Mouse (Mus musculus) hindbrain, embryonic 12.5 days (tissue): ENCODE data around the gene Sh3bgrl2. TPM values are rescaled to one million over a fixed set of nuclear protein-coding genes. Genes with fewer than 3 reads are reported as not detected.
A peak's percentile ranks its signal among the peaks of the same experiment; 100 is the strongest.

ENCODE experiments used
- ATAC-seq: fragments of 200-750 bp; cut with Nextera tagmentation; 2 replicates; pipeline ENCODE4 v1.8.0; 2017; ENCODE audit warnings: moderate TSS enrichment; ENCODE audit not compliant: low FRiP score
- H3K27ac ChIP-seq: fragments of 300-500 bp; sonication (generic); 2 replicates; pipeline ENCODE4 v1.5.1; 2016; ENCODE audit warnings: mild to moderate bottlenecking
- H3K27me3 ChIP-seq: fragments of 300-500 bp; sonication (generic); 2 replicates; pipeline ENCODE4 v1.6.1; 2016; ENCODE audit warnings: mild to moderate bottlenecking
- H3K36me3 ChIP-seq: fragments of 300-500 bp; sonication (generic); 2 replicates; pipeline ENCODE4 v1.6.1; 2016; ENCODE audit warnings: mild to moderate bottlenecking
- H3K4me1 ChIP-seq: fragments of 300-500 bp; sonication (generic); 2 replicates; pipeline ENCODE4 v1.6.1; 2016
- H3K4me2 ChIP-seq: fragments of 300-500 bp; sonication (generic); replicated peaks from 2 replicates; pipeline ENCODE4 v1.6.1; 2016; ENCODE audit warnings: mild to moderate bottlenecking
- H3K4me3 ChIP-seq: fragments of 300-500 bp; sonication (generic); 2 replicates; pipeline ENCODE4 v1.5.1; 2016; ENCODE audit warnings: mild to moderate bottlenecking
- H3K9ac ChIP-seq: fragments of 300-500 bp; sonication (generic); 2 replicates; pipeline ENCODE4 v1.6.1; 2016; ENCODE audit warnings: mild to moderate bottlenecking, moderate library complexity
- H3K9me3 ChIP-seq: fragments of 300-500 bp; sonication (generic); replicated peaks from 2 replicates; pipeline ENCODE4 v1.6.1; 2016; ENCODE audit warnings: mild to moderate bottlenecking
- WGBS: fragments of 180-500 bp; shearing (Covaris S2); methylation state at CpG from one replicate; pipeline ENCODE4 v1.1.7; 2016; 5-methylcytosine and 5-hydroxymethylcytosine counted together
- polyA plus RNA-seq: library from polyadenylated mRNA; unstranded; fragments of >200 nt; fragmentation: Nextera tagmentation; extraction: Ambion mirVana; gene quantifications from 2 replicates; pipeline ENCODE4 v1.2.1, GENCODE M21; 2016

Sh3bgrl2 gene
- polyA plus RNA-seq, 1 experiment from 2014 or later = 8.1 TPM

DNA sequence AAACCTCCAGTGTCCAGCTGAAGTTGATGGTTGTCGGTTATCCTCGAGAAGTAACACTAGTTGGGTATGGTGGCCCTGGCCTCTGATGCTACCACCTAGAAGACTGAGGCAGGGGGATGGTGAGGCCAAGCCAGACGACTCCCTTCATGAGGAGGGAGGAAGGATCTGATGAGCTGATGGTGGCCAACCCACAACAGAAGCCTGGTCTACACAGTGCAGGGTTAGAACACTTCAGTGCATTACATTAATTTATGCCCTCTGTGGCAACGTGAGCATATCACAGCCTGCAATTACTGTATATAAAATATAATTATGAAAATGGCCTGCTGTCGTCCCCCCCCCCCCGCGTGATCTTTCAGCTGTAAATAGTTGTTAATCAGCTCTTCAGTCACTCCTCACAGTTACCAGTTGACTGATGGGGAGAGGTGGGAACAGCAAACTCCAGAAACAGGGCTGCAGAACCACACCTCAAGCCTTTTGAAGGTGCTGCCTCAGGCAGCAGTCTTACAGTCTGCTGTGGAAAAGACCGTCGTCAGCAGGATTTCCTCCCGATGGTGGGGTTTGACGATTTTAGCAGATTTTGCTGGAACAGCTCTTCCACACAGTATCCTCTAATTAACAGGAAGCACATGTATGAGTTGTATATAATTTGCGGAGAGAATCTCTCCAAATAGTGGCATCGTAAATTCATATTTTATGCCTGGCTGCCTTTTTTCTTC lies 17.0 kb downstream of the Sh3bgrl2 start:
- no peaks in the 10 kb centered on the region for H3K9me3 ChIP-seq
- ATAC-seq = no peak
- no peak overlapping the region for H3K9ac ChIP-seq
- H3K27ac ChIP-seq = no peak overlapping the region
- no peaks in the 10 kb centered on the region for H3K36me3 ChIP-seq
- WGBS = 80% methylated on average over 13 of the region's 13 CpGs
- H3K27me3 ChIP-seq = no peaks in the 10 kb centered on the region
- 0 out of 2 replicates have a peak, but pooled peaks cover 5% of the 10 kb centered on the region for H3K4me1 ChIP-seq
- H3K4me2 ChIP-seq = no peak overlapping the region
- no peak overlapping the region for H3K4me3 ChIP-seq

DNA sequence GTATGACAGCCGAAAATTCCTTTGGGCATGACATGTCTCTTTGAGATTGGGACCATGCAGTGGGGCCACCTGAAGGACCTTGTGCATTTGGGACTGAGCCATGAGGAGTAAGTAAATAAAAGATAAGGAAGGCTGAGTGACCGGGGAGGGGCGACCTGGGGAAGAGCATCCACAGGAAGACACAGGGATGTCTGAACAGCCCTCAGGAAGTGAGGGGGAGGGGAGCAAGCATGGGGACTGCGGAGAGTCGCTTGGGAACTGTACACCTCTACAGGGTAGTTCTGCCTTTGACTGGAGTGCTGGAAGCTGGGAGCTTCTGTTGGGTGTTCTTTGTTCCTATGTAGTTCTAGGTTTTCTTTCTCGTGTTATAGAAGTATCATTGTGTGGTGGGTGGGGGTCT lies 18.0 kb downstream of the Sh3bgrl2 start:
- no peak overlapping the region for H3K9ac ChIP-seq
- H3K4me1 ChIP-seq = peaks cover 7% of the 10 kb centered on the region; the same call in 1 of the 2 replicates
- H3K36me3 ChIP-seq = no peaks in the 10 kb centered on the region
- no peak for ATAC-seq
- H3K27ac ChIP-seq = no peak overlapping the region
- no peak overlapping the region for H3K4me3 ChIP-seq
- no peaks in the 10 kb centered on the region for H3K9me3 ChIP-seq
- 82% methylated on average over 6 of the region's 6 CpGs for WGBS
- no peak overlapping the region for H3K4me2 ChIP-seq
- H3K27me3 ChIP-seq = no peaks in the 10 kb centered on the region

DNA sequence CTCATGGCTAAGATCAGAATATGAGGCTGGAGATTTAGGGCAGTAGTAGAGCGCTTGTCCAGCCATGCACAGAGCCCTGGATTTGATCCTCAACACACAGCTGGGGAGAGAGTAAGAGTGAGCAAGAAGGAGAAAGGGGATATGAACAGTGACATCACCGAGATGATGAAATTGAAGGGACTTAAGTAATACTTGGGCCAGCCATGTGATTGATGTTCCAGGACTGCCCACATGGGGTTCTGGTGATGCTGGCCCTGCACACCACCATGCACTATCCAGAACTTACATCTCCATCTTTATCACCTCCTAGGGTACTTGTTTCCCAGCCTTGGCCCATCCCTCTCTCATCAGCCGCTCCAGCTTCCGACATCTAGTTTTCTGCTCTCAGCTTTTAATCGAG lies 20.0 kb downstream of the Sh3bgrl2 start:
- Histone ChIP-seq H3K27ac (no peak overlapping the region), H3K4me3 (no peak overlapping the region), H3K36me3 (no peaks in the 10 kb centered on the region), H3K4me1 (peaks cover 12% of the 10 kb centered on the region), H3K9me3 (no peaks in the 10 kb centered on the region), H3K27me3 (no peaks in the 10 kb centered on the region), H3K9ac (no peak overlapping the region), H3K4me2 (no peak overlapping the region)
- ATAC-seq = no peak
- WGBS = 93% methylated on average over 5 of the region's 5 CpGs

DNA sequence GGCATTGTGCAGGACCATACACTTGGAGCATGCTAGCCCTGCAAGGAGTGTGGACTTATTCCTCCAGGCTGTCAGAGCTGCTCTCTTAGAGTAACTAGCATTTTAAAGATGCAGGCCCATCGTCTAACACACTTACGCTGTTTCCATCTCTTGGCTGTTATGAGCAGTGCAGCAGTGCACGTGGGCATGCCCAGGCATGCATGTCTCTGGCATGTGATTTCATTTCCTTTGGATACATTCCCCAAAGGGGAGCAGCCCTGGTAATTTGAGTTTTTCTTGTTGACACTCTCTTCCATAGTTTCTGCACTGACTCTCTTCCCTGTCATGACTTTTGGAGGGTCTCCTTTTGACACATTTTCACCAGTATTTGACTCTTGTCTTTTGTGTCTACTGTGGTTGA lies 20.8 kb downstream of the Sh3bgrl2 start:
- no peak for ATAC-seq
- Histone ChIP-seq H3K27ac (no peak overlapping the region), H3K36me3 (no peaks in the 10 kb centered on the region), H3K4me2 (no peak overlapping the region), H3K4me1 (peaks cover 12% of the 10 kb centered on the region), H3K27me3 (no peaks in the 10 kb centered on the region), H3K9me3 (no peaks in the 10 kb centered on the region), H3K4me3 (no peak overlapping the region), H3K9ac (no peak overlapping the region)
- WGBS = 85% methylated on average over 3 of the region's 3 CpGs

GRCm38 (mm10) chr9:83569898-83570297 lies 21.8 kb downstream of the Sh3bgrl2 start:
- H3K9me3 ChIP-seq = no peaks in the 10 kb centered on the region
- no peak overlapping the region for H3K4me3 ChIP-seq
- peaks cover 7% of the 10 kb centered on the region for H3K4me1 ChIP-seq
- no peak for ATAC-seq
- H3K27me3 ChIP-seq = no peaks in the 10 kb centered on the region
- no peak overlapping the region for H3K27ac ChIP-seq
- no peak overlapping the region for H3K9ac ChIP-seq
- 67% methylated on average over 7 of the region's 7 CpGs for WGBS
- H3K4me2 ChIP-seq = no peak overlapping the region
- H3K36me3 ChIP-seq = no peaks in the 10 kb centered on the region

DNA sequence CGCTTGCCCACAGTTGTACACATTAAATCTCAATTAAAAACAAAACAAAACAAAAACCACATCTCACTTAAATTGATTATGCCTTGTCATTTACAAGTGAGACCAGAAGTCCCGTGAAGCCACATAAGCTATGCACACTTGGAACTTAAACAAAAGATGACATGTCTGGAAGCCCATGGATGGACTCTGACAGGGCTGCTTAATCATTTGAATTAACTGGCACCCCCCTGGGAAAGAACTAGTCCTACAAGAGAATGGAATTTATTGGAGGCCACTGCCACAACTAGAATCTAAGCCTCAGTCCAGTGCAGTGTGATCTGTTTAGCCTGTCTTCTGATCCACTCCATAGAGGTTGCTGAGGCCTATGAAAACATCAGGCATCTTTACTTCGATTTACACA lies 23.2 kb downstream of the Sh3bgrl2 start:
- H3K4me1 ChIP-seq = peaks cover 7% of the 10 kb centered on the region
- no peaks in the 10 kb centered on the region for H3K36me3 ChIP-seq
- WGBS = 43% methylated on average over 3 of the region's 3 CpGs
- no peak overlapping the region for H3K4me3 ChIP-seq
- ATAC-seq = peak; percentile 24
- H3K27ac ChIP-seq = no peak overlapping the region
- H3K27me3 ChIP-seq = no peaks in the 10 kb centered on the region
- H3K9me3 ChIP-seq = no peaks in the 10 kb centered on the region
- H3K4me2 ChIP-seq = no peak overlapping the region
- no peak overlapping the region for H3K9ac ChIP-seq

DNA sequence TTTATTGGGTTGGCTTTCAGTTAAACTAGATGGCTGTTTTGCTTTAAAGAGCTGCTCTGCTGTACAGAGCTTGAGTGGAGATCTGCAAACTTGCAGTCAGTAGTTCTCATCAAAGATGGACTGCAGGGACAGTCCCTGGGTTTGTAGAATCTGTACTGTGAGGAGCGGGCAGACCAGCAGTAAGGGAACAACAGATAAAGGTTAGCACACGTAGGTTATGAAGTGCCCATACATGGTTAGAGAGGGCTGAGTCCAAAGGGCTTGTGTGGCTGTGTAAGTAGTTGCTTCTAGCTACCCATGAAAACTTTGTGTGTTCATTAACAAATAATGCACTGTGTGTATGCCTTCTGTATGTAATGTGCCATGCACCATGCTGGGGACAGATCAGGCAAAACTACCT lies 24.2 kb downstream of the Sh3bgrl2 start:
- Histone ChIP-seq H3K4me1 (peaks cover 7% of the 10 kb centered on the region), H3K36me3 (no peaks in the 10 kb centered on the region), H3K9ac (no peak overlapping the region), H3K4me2 (no peak overlapping the region), H3K27me3 (no peaks in the 10 kb centered on the region), H3K4me3 (no peak overlapping the region), H3K27ac (no peak overlapping the region), H3K9me3 (no peaks in the 10 kb centered on the region)
- ATAC-seq = no peak
- 93% methylated on average over 2 of the region's 2 CpGs for whole genome bisulfite sequencing

- H3K4me3 ChIP-seq = no peak overlapping the region
- no peaks in the 10 kb centered on the region for H3K27me3 ChIP-seq
- H3K36me3 ChIP-seq = no peaks in the 10 kb centered on the region
- no peaks in the 10 kb centered on the region for H3K9me3 ChIP-seq
- H3K4me2 ChIP-seq = no peak overlapping the region
- 63% methylated on average over 2 of the region's 2 CpGs for WGBS
- H3K9ac ChIP-seq = no peak overlapping the region
- no peak overlapping the region for H3K27ac ChIP-seq
- peaks cover 7% of the 10 kb centered on the region for H3K4me1 ChIP-seq
- ATAC-seq = no peak
Measured at GRCm38 (mm10) chr9:83572870-83573269, 24.7 kb downstream of the Sh3bgrl2 start.

DNA sequence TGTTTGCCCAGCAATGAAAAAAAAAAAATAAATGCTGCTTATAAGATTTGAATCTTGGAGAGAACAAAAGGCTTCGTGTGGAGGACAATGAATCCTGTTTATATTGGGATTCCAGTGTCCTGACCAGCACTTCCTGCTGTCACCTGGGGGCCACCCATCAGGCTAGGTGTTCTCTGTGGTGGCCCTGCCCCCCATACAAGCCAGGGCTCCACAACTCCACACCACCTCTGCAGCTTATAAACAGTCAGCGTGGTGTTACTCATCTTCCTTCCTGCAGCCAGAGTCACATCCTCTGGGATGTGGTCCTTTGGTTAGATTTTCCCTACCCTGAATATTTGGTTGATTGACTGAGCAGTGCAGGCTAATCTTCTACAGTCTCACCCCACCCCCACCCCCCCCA lies 25.5 kb downstream of the Sh3bgrl2 start:
- H3K4me1 ChIP-seq = peaks cover 7% of the 10 kb centered on the region
- no peaks in the 10 kb centered on the region for H3K27me3 ChIP-seq
- H3K9me3 ChIP-seq = no peaks in the 10 kb centered on the region
- H3K4me3 ChIP-seq = no peak overlapping the region
- H3K9ac ChIP-seq = no peak overlapping the region
- 58% methylated on average over 2 of the region's 2 CpGs for WGBS
- ATAC-seq = no peak
- H3K27ac ChIP-seq = no peak overlapping the region
- H3K36me3 ChIP-seq = no peaks in the 10 kb centered on the region
- H3K4me2 ChIP-seq = no peak overlapping the region

DNA sequence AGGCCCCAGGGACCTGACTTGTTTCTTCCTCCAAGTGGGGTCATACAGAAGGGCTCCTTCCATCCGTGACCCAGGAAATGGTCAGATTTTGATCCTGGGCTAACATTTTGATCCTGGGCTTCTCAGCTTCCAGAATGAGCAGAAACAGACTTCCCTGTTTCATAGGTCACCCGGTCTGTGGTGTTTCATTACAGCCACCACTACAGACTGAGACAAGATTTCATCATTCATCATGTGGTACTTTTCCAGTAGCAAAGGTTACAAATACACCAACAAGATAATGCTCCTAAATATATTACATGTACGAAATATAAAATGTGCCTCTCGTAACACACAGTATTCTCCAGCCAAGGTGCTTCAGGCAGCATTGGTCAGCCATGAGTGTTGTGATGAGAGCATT lies 27.3 kb downstream of the Sh3bgrl2 start:
- no peaks in the 10 kb centered on the region for H3K27me3 ChIP-seq
- no peak overlapping the region for H3K27ac ChIP-seq
- ATAC-seq = no peak
- H3K4me3 ChIP-seq = no peak overlapping the region
- WGBS = 87% methylated on average over 4 of the region's 4 CpGs
- no peak overlapping the region for H3K9ac ChIP-seq
- no peaks in the 10 kb centered on the region for H3K36me3 ChIP-seq
- H3K4me1 ChIP-seq = peaks cover 7% of the 10 kb centered on the region
- no peak overlapping the region for H3K4me2 ChIP-seq
- no peaks in the 10 kb centered on the region for H3K9me3 ChIP-seq

GRCm38 (mm10) chr9:83576018-83576688 lies 28.0 kb downstream of the Sh3bgrl2 start:
- no peak overlapping the region for H3K27ac ChIP-seq
- 70% methylated on average over 7 of the region's 7 CpGs for WGBS
- ATAC-seq = no peak
- no peak overlapping the region for H3K9ac ChIP-seq
- H3K4me3 ChIP-seq = no peak overlapping the region
- H3K36me3 ChIP-seq = no peaks in the 10 kb centered on the region
- H3K4me1 ChIP-seq = peaks cover 5% of the 10 kb centered on the region
- H3K27me3 ChIP-seq = no peaks in the 10 kb centered on the region
- no peak overlapping the region for H3K4me2 ChIP-seq
- H3K9me3 ChIP-seq = no peaks in the 10 kb centered on the region

DNA sequence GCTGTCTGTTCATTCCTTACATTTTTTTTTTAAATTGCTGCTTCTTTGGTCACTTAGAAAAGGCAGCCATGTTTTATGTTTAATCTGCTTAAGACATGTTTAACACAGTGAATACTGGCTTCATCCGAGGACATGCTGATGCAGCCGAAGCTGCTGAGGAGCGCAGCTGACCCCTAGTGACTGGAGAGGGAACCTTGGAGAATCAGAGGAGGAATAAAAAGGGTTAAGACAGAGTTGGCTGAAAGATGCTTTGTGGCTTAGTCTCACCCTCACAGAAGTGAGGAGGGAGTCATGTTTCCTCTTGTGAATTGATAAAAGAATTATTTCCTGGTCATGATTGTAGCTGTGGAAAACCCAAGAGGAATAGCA lies 28.5 kb downstream of the Sh3bgrl2 start:
- Histone ChIP-seq H3K4me2 (no peak overlapping the region), H3K4me3 (no peak overlapping the region), H3K4me1 (peaks cover 1% of the 10 kb centered on the region; the same call in 1 of the 2 replicates), H3K9me3 (no peaks in the 10 kb centered on the region), H3K27ac (no peak overlapping the region), H3K9ac (no peak overlapping the region), H3K36me3 (no peaks in the 10 kb centered on the region), H3K27me3 (no peaks in the 10 kb centered on the region)
- ATAC-seq = peak; percentile 60; the same call in 1 of the 2 replicates
- WGBS = 19% methylated on average over 3 of the region's 3 CpGs

GRCm38 (mm10) chr9:83577260-83577659 lies 29.1 kb downstream of the Sh3bgrl2 start:
- Histone ChIP-seq H3K4me2 (no peak overlapping the region), H3K36me3 (no peaks in the 10 kb centered on the region), H3K27me3 (no peaks in the 10 kb centered on the region), H3K9me3 (no peaks in the 10 kb centered on the region), H3K4me3 (no peak overlapping the region), H3K27ac (no peak overlapping the region), H3K9ac (no peak overlapping the region), H3K4me1 (no peaks in the 10 kb centered on the region)
- ATAC-seq = no peak
- 84% methylated on average over 7 of the region's 7 CpGs for WGBS
